Mouse (Mus musculus) CH12.LX (cell line): Measurements from ENCODE around the gene Flna.
A peak's percentile ranks its signal among the peaks of the same experiment; 100 is the strongest.

Experiments used
- CHD1 ChIP-seq: IDR thresholded peaks from 2 replicates; pipeline ENCODE4 v1.6.1; 2012; ENCODE audit warnings: low read depth, low read length, improper control_type of control experiment, inconsistent platforms
- CTCF ChIP-seq, 2 experiments: IDR thresholded peaks in 1 of 2; conservative IDR thresholded peaks in 1 of 2; 2 replicates each; pipeline ENCODE4 v1.5.1; 2011 to 2012; ENCODE audit warnings: low read depth in 2 of 2, low read length in 2 of 2, improper control_type of control experiment in 1 of 2, inconsistent platforms in 1 of 2, mild to moderate bottlenecking in 1 of 2, moderate library complexity in 1 of 2
- GABPA ChIP-seq: IDR thresholded peaks from 2 replicates; pipeline ENCODE4 v1.6.1; 2012; ENCODE audit warnings: low read depth, low read length, improper control_type of control experiment, inconsistent platforms; ENCODE audit not compliant: insufficient replicate concordance
- MAX ChIP-seq: IDR thresholded peaks from 2 replicates; pipeline ENCODE4 v1.6.1; 2011; ENCODE audit warnings: low read length, improper control_type of control experiment
- MEF2A ChIP-seq: IDR thresholded peaks from 2 replicates; pipeline ENCODE4 v1.6.1; 2014; ENCODE audit warnings: low read depth, mild to moderate bottlenecking, inconsistent platforms, low read length, improper control_type of control experiment, borderline replicate concordance
- MXI1 ChIP-seq: IDR thresholded peaks from 2 replicates; pipeline ENCODE4 v1.6.1; 2011; ENCODE audit warnings: mild to moderate bottlenecking, low read depth, low read length, improper control_type of control experiment
- MYC ChIP-seq: IDR thresholded peaks from 2 replicates; pipeline ENCODE4 v1.6.1; 2011; ENCODE audit warnings: low read depth, mild to moderate bottlenecking, improper control_type of control experiment, low read length
- POLR2A ChIP-seq: IDR thresholded peaks from 2 replicates; pipeline ENCODE4 v1.6.1; 2011; ENCODE audit warnings: low read depth, mild to moderate bottlenecking, improper control_type of control experiment, low read length
- USF1 ChIP-seq: IDR thresholded peaks from 2 replicates; pipeline ENCODE4 v1.6.1; 2014; ENCODE audit warnings: low read depth, mild to moderate bottlenecking, inconsistent platforms, low read length, improper control_type of control experiment
- ZC3H11A ChIP-seq: IDR thresholded peaks from 2 replicates; pipeline ENCODE4 v1.6.1; 2012; ENCODE audit warnings: low read depth, mild to moderate bottlenecking, inconsistent platforms, low read length, improper control_type of control experiment

- peak; percentile 86; the same call in 1 of the 2 replicates for TF ChIP-seq MYC
- peak; percentile 64; the same call in 1 of the 2 replicates for TF ChIP-seq CHD1
- no peak for TF ChIP-seq MEF2A
- peak; percentile 45; the same call in 1 of the 2 replicates for TF ChIP-seq MAX
- TF ChIP-seq ZC3H11A: no peak
- TF ChIP-seq CTCF (conservative IDR thresholded peaks at IDR 0.05 in 1 of 2, IDR thresholded peaks at IDR 0.05 in 1 of 2; ENCODE audit: low read depth in 2 of 2, low read length in 2 of 2): no peak
- TF ChIP-seq GABPA: no peak
- TF ChIP-seq MXI1: no peak
- TF ChIP-seq USF1: no peak
- peak; percentile 1; the same call in 1 of the 2 replicates for TF ChIP-seq POLR2A
These were observed 21.4 kb upstream of the Flna start for GRCm38 (mm10) chrX:74270902-74271551.
